Mouse (Mus musculus) spleen, postnatal 10 days (tissue): ENCODE measurements around the gene Rbm6.
A peak's percentile ranks its signal among the peaks of the same experiment; 100 is the strongest.

Experiments
- DNase-seq, 2 experiments: peaks; one replicate each; pipeline ENCODE4 v3.0.0; 2021 to 2022; ENCODE audit warnings: low spot score in 2 of 2

Gene Rbm6

DNA sequence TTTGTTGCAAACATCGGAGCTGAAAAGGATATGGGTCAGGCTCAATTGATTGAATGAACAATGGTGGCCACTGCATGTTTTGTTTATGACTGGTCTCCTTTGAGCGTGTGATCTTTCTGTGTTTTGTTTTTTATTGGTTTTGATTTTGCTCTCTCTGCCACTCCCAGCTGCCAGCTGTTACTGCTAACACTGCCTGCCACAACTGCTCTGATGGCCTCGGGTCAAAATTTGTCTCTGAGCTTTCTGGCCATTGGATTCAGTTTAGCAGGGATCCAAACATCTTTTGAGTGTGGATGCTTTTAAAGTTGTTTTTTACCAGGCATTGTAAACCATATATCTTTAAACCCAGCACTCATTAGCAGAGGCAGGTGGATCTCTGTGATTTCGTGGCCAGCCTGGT is 7.4 kb upstream of the Rbm6 start:
- DNase-seq = no peak

DNA sequence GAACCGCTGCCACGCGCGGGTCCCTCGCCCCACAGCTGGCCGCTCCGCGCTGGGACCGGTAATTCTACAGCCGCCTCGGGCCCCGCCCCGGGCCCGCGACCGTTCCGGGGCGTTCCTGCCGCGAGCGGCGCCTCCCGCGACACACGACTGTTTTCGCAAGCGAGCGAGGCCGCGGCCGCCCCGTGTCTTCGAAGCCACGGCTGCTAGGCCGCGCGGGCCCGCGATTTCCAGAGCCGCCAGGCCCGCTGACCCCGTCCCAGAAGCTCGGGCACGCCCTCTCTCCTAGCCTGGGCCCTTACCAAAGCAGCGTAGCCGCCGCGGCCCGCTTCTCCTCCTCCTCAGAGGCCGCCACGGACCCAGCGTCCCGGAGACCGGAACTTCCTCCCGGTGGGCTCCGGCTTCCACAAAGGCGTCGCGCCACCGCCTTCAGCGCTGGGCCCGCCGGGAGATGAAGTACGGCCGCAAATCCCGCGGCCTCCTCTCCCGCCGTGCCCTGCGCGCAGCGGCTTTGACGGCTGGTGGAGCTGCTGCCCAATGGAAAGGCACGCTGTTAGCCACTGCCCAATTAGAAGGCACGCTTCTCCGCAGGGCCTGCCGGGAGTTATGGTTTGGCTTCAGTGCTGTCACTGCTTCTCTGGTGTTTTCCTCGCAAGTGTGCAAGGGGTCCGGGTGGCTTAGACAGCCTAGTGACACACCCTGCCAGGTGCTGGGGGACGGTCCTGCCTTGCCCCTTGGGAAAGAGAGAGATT is 513 bp downstream of the Rbm6 start:
- peak; percentile 88 to 93 for DNase-seq

DNA sequence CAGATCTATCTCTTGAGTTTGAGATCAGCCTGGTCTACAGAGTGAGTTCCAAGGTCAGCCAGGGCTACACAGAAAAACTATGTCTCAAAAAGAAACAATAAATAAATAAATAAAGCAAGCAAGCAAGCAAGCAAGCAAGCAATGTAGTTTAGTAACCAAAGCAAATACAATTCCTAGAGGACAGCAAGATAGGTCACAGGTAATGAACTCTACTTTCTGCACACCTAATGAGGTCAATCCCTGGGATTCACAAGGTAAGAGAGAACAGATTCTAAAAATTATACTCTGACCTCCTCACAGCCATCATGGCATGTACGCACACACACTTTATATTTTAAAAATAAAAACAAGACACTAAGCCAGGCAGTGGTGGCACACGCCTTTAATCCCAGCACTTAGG is 7.0 kb downstream of the Rbm6 start:
- no peak for DNase-seq

DNA sequence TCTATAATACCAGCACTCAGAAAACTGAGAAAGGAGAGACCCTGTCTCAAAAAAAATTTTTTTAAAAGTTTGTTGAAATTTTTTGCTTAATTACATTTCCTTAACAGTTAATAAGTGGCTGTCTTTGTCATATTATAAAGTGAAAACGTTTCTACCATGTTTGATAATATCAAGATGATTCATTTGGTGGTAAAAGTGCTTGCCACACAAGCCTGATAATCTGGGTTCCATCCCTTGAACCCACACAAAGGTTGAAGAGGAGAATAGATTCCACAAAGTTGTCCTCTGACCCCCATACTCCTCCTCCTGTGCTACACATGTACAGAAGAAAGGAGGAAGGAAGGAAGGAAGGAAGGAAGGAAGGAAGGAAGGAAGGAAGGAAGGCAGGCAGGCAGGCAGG is 8.5 kb downstream of the Rbm6 start:
- DNase-seq = no peak

DNA sequence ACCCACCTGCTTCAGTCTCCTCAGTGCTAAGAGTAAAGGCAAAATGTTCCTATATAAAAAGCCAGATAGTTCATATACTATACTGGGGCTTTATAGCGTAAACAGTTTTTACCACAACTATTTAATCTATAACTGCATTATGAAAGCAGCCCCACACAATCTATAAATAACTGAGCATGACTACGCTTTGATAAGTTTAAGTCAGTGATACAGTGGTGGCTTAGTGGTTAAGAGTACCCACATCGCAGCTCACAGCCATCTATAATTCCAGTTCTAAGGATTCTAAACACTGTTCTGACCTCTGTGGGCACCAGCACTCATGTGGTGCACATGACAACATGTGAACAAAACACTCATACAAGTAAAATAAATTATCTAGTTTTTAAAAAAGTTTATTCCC is 14.7 kb downstream of the Rbm6 start:
- no peak for DNase-seq

DNA sequence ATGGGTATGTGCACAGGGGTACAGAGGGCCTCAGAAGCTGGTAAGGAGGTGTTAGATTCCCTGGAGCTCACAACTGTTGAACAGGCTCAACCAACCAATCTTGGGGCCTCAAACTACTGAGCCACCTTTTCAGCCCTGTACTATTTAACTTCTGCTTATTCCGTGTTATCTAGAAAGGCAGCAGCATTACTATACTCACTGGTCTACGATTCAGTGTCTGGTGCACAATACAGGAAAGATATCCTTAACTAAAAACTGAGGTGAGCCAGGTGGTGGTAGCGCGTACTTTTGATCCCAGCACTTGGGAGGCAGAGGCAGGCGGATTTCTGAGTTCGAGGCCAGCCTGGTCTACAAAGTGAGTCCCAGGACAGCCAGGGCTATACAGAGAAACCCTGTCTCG is 24.1 kb downstream of the Rbm6 start:
- DNase-seq = no peak

DNA sequence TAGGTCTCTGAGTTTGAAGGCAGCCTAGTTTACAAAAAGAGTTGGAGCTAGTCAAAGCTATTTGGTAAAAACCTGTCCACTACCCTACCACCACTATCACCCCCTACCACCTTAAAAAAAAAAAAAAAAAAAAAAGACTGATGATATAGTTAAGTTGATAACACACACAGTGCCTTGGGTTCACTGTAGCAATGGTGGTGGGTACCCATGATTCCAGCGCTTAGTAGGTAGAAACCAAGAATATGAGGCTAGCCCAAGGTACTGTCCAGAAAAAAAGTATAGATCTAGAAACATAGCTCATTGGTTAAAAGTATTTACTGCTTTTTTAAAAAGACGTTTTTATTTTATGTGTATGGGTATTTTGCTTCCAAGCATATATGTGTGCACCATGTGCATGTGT is 30.3 kb downstream of the Rbm6 start:
- DNase-seq = no peak

DNA sequence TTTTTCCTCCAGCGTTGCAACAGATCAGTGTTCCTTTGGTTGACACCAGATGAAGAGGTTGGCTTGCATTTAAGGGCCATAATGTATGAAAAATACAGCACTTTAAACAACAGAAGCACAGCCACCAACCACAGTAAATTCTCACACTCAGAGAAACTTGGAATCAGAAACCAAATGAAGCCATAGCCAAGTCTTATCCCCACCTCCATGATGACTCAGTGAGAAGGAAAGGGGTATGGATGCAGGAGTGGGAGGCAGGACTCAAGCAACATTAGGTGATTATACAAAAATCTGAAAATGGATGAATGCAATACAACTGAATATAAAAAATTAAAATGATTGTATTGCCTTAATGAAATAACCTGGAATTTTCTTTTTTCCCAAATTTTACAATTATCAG is 34.2 kb downstream of the Rbm6 start:
- DNase-seq = no peak

DNA sequence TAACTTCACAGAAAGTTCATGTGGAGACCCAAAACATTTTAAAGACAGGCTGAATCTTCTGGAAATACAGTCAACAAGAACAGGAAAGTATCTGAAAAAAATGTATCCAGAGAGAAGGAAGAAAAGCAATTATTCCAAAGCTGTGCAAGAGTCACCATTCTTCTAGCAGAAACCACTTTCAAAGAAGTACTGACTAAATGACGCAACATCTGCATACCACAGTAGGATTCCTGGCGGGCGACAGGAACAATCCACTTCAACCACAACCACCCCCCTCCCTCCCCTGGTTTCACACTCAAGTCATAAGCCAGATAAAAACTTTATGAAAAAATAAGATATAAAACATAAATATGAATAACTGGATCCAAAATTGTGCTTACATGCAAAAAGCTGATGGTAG is 39.2 kb downstream of the Rbm6 start:
- DNase-seq = no peak

DNA sequence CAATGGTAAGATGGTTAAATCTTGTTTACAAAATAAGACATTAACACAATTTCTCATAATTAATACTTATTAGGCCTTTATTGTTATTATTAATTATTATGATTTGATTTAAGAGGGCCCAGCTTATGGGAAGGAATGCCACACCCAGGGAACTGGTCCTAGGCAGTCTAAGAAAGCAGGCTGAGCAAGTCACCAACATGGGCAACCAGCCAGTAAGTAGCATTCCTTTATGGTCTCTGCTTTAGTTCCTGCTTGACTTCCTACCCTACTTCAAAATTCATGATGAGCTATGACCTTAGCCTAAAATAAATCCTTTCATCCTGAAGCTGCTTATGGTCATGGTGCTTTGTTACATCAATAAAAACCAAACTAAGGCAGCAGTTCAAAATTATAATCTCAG is 41.3 kb downstream of the Rbm6 start:
- DNase-seq = no peak

DNA sequence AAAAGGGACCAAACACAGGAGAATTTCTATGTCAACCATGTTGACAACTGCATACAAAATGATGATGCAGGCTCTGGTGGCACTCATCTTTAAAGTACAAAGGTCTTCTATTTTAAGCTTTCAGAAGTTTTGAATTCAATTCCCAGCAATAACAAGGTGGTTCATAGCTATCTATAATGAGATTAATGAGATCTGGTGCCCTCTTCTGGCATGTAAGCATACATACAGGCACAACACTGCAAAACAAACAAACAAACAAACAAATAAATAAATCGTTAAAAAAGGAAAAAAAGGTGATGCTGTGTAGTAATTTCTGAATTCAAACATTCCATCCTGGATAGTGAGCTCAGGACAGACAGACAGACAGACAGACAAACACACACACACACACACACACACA is 60.9 kb downstream of the Rbm6 start:
- no peak for DNase-seq

DNA sequence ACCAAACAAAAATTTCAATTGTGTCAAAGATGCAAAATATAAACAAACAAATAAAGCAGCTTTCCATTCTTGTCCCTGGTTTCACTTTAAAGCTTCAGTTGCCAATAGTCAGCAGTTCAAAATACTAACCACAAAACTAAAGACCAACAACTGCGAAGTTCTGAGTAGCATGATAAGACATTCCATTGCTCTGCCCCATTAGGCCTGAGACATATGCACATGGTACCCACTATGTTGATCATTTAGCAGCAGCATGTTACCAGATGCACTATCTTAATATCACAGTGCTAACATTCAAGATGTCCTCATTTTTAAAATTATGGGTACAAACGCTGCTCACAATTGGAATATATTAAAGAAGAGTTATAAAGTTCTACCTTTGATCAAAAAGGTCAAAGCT is 62.1 kb downstream of the Rbm6 start:
- no peak for DNase-seq

DNA sequence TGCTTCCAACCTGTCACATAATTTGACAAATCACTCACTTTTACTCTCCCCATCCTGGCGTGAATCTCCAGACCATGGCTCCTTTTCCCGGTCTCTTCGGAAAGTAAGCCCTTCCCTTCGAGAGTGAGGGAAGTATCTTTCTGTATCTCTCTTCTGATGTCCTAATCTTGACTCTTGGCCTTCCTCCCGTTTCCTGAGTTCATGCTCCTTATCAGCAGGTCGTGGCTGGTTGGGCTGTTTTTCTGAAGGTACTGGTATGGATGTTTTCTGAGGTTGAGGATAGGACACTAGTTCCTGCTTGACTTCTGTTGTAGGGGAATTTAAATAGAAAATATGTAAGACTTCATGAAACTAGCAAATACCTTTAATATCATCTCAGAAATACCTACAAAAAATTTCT is 81.3 kb downstream of the Rbm6 start:
- DNase-seq = no peak

DNA sequence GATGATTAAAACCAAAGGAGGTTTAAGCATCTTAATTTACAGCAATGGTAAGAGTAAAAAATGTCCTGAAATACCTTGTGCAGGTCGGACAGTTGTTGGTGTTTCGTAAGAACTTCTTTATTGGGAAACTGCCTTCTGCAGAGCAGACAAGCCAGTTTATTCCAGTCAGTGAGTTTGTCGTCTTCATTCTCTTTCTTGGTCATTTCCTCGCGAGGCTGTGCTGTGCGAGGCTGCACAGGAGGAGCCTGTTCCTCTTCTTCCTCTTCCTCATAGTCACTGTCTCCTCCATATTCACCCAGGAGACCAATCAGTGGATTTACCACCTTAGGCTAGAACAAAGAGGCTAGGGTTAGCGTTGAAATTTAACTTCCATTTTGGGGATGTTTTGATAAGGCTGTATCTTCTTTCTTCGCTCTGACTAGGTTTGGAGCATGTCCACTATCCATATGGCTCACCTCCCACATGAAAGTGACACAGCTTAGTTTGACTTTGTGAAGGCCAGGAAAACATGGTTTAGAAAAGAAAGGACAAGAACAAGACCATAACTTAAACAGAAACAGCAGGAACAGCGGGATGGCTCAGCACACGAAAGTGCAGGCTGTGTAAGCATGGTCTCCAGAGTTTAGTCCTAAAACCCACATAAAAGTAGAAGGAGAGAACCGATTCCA is 90.4 kb downstream of the Rbm6 start:
- DNase-seq = no peak

DNA sequence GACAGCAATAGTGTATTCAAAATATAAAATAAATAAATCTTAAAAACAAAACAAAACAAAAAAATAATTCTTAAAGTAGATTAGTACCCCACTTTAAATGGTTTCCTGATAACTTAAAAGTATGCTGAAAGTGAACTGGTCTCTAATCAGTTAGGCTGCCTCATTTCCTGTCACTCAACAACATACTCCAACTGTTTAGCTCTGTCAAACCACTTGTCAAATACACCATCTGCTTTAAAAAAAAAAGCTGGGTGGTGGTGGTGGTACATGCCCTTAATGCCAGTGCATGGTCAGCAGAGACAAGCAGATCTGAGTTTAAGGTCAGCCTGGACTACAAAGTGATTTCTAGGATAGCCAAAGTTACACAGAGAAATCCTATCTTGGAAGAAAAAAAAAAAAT is 96.2 kb downstream of the Rbm6 start:
- DNase-seq = no peak

DNA sequence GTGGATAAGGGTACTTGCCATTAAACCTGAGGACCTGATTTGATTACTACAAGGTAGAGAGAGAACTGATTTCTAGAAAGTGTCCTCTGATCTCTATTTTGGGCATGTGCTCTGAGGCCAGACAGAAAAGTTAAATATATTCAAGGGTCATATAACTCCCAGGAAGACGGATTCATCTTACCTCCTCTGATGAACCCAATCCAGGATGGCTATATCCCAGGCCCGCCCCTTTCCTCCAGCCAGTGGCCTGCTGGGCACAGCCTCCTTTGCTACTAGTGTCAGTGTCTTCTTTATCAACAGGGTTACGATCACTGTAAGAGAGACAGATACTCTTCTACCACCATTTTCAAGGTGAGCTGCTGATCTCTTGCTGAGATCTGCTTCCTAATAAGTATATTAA is 98.6 kb downstream of the Rbm6 start:
- DNase-seq = no peak

DNA sequence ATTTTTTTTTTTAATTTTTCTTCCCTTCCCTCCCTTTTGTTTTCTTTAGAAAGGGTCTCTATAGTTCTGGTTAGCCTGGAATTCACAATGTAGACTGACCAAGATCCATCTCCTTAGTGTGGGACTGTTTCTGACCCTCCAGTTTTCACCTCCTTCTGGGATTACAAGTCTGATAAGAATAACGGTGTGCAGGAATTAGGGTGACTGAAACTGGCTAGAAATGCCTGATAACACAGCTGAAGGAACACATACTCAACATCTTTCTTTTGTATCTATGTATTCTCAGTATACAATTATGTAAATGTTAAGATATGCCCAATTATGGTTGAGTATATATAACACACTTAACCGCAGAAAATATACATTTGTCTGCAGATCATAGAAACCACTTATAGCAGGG is 101.3 kb downstream of the Rbm6 start:
- no peak for DNase-seq

DNA sequence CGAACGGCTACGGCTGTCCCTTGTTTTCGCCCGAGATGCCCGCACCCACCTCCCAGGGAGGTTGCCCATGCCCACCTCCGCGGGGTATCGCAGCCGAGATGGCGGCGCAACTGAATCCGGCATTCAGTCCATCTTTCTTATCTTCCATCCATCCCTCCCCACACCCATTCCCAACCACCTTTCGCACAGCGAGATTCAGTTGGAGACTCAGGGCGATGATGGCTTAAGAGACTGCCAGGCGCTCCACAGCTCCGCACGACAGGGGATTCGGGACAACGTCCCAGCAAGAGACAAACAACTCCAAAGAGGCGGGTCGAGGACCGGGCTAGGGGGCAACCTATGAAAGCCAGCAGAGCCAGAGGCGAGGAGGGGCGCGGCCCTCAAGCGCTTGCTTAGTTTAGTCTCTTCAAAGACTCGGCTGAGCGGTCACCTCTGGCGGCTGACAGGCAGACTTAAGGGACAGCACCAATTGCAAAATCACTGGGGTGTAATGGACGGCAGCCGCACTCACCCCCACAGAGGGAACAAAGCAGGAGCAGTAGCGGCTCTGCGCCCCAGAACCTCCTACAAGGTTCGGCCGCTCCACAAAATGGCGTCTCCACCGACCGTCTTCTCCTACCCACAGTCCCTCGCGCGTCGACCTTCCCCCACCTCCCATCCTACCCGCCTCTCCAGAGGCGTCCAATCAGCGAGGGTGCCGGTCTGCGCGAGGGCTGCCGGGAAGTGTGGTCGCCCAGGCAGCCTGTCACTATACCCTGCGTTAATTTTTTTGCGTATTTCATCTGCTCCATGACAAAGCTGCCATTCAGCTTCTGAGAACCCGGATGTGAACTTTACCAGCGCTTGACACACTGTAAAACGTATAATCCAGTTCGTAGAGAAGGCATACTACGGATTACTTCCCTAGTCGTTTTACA is 102.4 kb downstream of the Rbm6 start, which contains the start of gene Rbm5:
Gene Rbm5, minus strand, starts transcription at position 623 of the 917 bp plus-strand sequence.
- peak; percentile 87 to 96 for DNase-seq

DNA sequence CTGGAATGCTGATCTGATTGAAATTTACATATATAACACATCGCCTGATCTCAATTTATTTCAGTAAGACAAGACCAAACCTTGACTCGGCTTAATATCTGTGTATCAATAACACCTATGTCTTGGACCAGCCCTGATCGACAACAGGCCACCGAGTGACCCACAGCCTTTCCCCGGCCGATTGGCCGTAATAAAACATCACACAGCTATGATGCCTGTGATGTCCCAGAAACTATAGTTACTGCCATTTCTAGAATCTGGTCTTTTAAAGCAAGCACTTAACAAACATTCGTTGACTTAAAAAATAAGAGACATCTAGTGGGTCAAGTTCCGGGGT is 103.0 kb downstream of the Rbm6 start:
- no peak for DNase-seq

DNA sequence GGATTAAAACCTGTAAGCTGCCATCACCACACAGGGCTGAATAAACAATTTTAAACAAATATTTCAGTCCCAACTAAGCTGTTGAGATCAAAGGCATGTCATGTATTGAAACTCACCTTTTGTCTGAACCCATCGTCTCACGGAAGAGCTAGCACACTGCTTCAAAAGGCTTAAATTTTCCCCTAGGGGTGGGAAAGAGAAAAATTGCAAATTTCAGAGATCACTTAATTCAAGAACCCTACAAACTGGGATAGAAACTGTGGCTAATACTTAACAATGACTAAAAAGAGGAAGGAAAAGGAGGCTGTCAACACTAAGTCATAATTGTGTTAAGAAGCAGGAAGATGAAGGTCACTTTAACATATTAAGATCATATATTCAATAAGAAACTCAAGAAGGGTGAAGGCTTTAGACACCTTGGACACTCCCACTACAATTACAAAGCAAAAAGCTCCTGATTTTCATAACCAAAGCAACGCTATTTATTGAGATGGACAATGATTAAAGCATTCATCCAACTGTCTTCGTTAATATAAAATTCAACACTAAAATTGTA is 103.5 kb downstream of the Rbm6 start:
- no peak for DNase-seq

DNA sequence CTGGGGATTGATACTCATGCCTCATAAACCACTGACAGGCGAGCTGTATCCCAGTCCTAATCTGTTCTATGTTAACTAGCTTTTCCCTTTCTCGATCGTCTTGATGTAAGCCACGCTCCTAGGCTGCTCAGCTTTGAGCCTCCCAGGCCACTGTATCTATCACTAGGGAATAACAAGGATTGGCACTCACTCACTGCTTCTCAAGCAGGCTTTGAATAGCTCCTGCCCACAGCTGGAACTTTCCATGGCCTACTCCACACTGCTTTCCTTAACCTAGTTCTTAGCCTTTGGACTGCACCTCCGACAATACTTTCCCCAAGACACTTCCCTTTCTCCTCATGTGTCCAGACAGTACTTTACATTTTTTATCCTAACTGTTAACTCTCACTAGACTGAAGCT is 104.2 kb downstream of the Rbm6 start:
- no peak for DNase-seq

DNA sequence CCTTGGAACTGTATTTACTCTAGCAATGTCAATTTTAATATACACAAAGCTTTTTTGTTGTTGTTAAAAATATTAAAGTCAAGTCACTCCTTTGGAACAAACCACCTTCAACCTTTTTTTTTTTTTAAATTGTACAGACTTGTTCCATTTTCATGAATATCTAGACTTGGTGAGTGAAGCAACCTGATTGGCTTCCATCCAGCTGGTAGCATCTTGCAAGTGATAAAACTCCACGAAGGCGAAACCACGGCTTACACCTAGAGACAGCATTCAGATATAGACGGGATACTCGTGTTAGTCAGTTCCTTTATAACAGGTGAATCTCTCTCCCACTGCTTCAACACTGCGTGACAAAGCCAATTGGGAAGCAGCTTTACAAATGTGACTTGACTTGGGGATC is 113.4 kb downstream of the Rbm6 start:
- no peak for DNase-seq
